ENCODE assay signal across 7 mouse cellular contexts in the genomic region with DNA sequence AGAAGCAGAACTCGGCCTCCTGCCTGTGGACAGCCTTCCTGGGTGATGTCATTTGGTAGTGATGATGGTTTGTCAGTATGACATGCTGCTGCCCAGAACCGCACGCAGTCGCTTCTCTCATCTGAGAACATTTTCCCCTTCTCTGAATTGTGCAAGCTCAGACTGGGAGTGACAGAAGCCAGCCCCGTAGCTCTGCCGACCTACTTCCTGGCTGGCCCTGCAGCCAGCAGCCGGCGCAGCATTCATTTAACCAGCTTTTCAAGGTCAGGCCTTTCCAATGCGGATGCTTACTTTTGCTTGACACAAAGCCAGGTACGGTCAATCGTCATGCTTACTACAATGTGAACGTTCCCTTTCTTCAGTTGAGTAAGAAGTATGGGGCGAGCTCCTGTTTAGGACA.
DNase-seq lines count a peak whose midpoint lies in the region; ATAC-seq lines count a peak whose summit lies in the region.

No protein-coding gene starts in this region.

- no peaks in the 10 kb centered on the region for H3K27me3 ChIP-seq in embryonic facial prominence, embryonic 13.5 days
- no peaks in the 10 kb centered on the region for H3K27me3 ChIP-seq in hindbrain, embryonic 10.5 days (ENCODE audit: insufficient read depth, poor library complexity, severe bottlenecking)

- no peaks in the 10 kb centered on the region for H3K9me3 ChIP-seq in embryonic facial prominence, embryonic 13.5 days
- H3K9me3 ChIP-seq in hindbrain, embryonic 10.5 days = no peaks in the 10 kb centered on the region

- no peak overlapping the region for H3K4me3 ChIP-seq in embryonic facial prominence, embryonic 13.5 days
- H3K4me3 ChIP-seq in hindbrain, embryonic 10.5 days = no peak overlapping the region

- H3K9ac ChIP-seq in embryonic facial prominence, embryonic 13.5 days = no peak overlapping the region

- WGBS in embryonic facial prominence, embryonic 13.5 days = 43% methylated on average over 13 of the region's 13 CpGs
- 80% methylated on average over 13 of the region's 13 CpGs for WGBS in hindbrain, embryonic 10.5 days

- H3K36me3 ChIP-seq in embryonic facial prominence, embryonic 13.5 days = no peaks in the 10 kb centered on the region
- H3K36me3 ChIP-seq in hindbrain, embryonic 10.5 days = no peaks in the 10 kb centered on the region

- peaks cover 33% of the 10 kb centered on the region for H3K4me1 ChIP-seq in embryonic facial prominence, embryonic 13.5 days
- H3K4me1 ChIP-seq in hindbrain, embryonic 10.5 days (replicated peaks) = 0 out of 2 replicates have a peak, but pooled peaks cover 1% of the 10 kb centered on the region

- ATAC-seq in embryonic facial prominence, embryonic 13.5 days (ENCODE audit: insufficient number of reproducible peaks, insufficient read depth, low FRiP score, low TSS enrichment, low read depth) = no peak

- H3K27ac ChIP-seq in embryonic facial prominence, embryonic 13.5 days = peak overlapping the region; percentile 58
- H3K27ac ChIP-seq in hindbrain, embryonic 10.5 days = no peak overlapping the region

- intact Hi-C loops in heart, postnatal 14 days (cut with DNase I) = no loop called here

- peak; percentile 15 to 23 for DNase-seq in left cerebral cortex, adult 18-20 months (ENCODE audit: low spot score in 2 of 2)
- DNase-seq in left cerebral cortex, adult 8-10 months (ENCODE audit: low spot score in 2 of 2) = no peak
- DNase-seq in heart, postnatal 14 days = peak; percentile 47 to 54
- peak; percentile 8 for DNase-seq in right cerebral cortex, postnatal 14 days
- DNase-seq in hindbrain, embryonic 10.5 days (ENCODE audit: low spot score) = no peak
- DNase-seq in thymus, postnatal 10 days (ENCODE audit: low spot score in 2 of 2) = no peak

- H3K4me2 ChIP-seq in embryonic facial prominence, embryonic 13.5 days = no peak overlapping the region

Comparison
In these comparisons a context has a peak if more than half of its experiments do, and no peak if none do; other contexts are left out.
1. DNase-seq: peak in left cerebral cortex, adult 18-20 months (2 of 2), heart, postnatal 14 days (2 of 2) and right cerebral cortex, postnatal 14 days (single experiment); none in left cerebral cortex, adult 8-10 months (0 of 2), hindbrain, embryonic 10.5 days (single experiment) and thymus, postnatal 10 days (0 of 2).